Mouse (Mus musculus): ENCODE results near the gene Slit1. TPM values are rescaled to one million over a fixed set of nuclear protein-coding genes. Genes with fewer than 3 reads are reported as not detected.

Gene Slit1
- 32.8 and 36.8 TPM in 2 replicates for polyA plus RNA-seq (2015; fragmentation: Nextera tagmentation; extraction: Ambion mirVana)

DNA sequence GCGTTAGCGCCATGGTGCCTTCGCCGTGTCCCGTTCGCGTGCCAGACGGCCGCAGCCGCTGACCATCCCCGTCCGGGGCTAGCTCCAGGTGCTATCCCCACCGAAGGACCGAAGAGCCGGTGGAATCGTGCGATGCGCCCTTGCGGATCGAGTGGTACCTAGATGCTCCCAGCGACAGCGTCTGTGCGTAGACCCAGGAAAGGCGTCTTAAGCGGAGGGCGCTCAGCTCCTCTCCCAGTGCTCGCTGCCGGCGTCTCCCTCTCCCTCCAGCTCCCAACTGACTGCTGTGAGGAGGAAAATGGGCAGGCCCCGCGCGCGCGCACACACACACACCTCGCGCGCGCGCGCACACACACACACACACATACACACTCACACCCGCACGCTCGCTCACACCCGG lies at the start of gene Slit1:
TSS of gene Slit1 (minus strand) at position 270 of the 400 bp plus-strand sequence.
- peak within 1 kb of the TSS; percentile 89 for H3K27ac ChIP-seq (replicated peaks)
- H3K4me1 ChIP-seq, result peaks cover 82% of the 10 kb centered on the region
- WGBS, result 0% methylated on average over 41 of the region's 44 CpGs
- peak within 1 kb of the TSS; percentile 68 for H3K4me2 ChIP-seq
- H3K9me3 ChIP-seq (replicated peaks), result no peaks in the 10 kb centered on the region
- no peaks in the 10 kb centered on the region for H3K36me3 ChIP-seq
- peak within 1 kb of the TSS; percentile 75 for H3K4me3 ChIP-seq (replicated peaks)
- H3K9ac ChIP-seq (replicated peaks), result peak within 1 kb of the TSS; percentile 91
- peak; percentile 58 for ATAC-seq (ENCODE audit: low FRiP score)
- no peaks in the 10 kb centered on the region for H3K27me3 ChIP-seq (replicated peaks)

DNA sequence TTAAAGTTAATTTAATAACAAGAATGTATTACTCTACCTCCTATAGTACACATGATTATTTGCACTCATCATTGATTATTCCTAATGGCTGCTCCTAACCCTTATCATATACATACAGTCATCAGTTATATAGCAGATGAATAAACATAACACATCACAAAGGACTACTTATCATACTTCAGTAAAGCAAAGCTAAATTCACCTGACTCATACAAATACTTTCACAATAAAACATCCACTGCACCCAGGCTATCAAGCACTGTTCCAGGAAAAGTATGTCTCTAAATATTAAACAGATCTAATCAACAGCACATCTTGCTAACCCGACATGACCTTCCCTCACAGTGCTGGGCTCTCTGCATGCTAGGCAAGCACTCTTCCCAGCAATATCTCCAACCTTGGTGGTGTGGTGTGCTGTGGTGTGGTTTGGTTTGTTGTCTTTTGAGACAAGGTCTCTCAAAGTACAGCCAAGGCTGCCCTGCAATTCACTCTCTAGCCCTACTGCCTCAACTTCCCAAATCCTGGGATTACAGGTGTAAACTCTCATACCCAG lies 49.5 kb upstream of the Slit1 start:
- Histone ChIP-seq H3K27ac (replicated peaks) (no peak overlapping the region), H3K27me3 (replicated peaks) (no peaks in the 10 kb centered on the region), H3K9ac (replicated peaks) (no peak overlapping the region), H3K4me3 (replicated peaks) (no peak overlapping the region), H3K9me3 (replicated peaks) (no peaks in the 10 kb centered on the region), H3K4me1 (no peaks in the 10 kb centered on the region), H3K4me2 (no peak overlapping the region), H3K36me3 (no peaks in the 10 kb centered on the region)
- no peak for ATAC-seq (ENCODE audit: low FRiP score)
- WGBS, result 87% methylated on average over 1 of the region's 1 CpGs

DNA sequence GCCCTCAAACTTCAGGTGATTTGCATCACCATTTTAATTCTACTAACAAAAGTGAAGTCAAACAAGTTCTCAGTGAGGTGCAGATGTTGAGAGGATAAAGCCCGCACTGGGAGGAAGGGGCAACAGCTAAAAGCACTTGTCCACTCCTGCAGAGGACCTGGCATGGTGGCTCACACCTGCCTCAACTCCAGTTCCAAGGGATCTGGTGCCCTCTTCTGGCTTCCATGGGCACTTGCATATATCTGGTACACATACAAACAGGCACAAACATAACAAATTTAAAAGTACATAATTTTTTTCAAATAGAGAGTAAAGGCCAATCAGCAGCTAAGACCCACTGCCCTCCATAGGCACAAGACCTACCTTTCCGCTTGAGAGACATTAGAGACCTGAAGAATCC lies 47.9 kb upstream of the Slit1 start:
- no peak overlapping the region for H3K9ac ChIP-seq (replicated peaks)
- no peaks in the 10 kb centered on the region for H3K4me1 ChIP-seq
- no peaks in the 10 kb centered on the region for H3K27me3 ChIP-seq (replicated peaks)
- H3K27ac ChIP-seq (replicated peaks), result no peak overlapping the region
- H3K4me2 ChIP-seq, result no peak overlapping the region
- no peaks in the 10 kb centered on the region for H3K9me3 ChIP-seq (replicated peaks)
- 94% methylated on average over 2 of the region's 2 CpGs for WGBS
- no peaks in the 10 kb centered on the region for H3K36me3 ChIP-seq
- ATAC-seq (ENCODE audit: low FRiP score), result no peak
- no peak overlapping the region for H3K4me3 ChIP-seq (replicated peaks)

- WGBS, result 61% methylated on average over 10 of the region's 10 CpGs
- Histone ChIP-seq H3K9me3 (replicated peaks) (no peaks in the 10 kb centered on the region), H3K9ac (replicated peaks) (no peak overlapping the region), H3K36me3 (peaks cover 5% of the 10 kb centered on the region; the same call in 1 of the 2 replicates), H3K27me3 (replicated peaks) (no peaks in the 10 kb centered on the region), H3K4me2 (no peak overlapping the region), H3K4me3 (replicated peaks) (no peak overlapping the region), H3K27ac (replicated peaks) (no peak overlapping the region), H3K4me1 (no peaks in the 10 kb centered on the region)
- no peak for ATAC-seq (ENCODE audit: low FRiP score)
Measured at GRCm38 (mm10) chr19:41789110-41789961, 45.9 kb upstream of the Slit1 start.

DNA sequence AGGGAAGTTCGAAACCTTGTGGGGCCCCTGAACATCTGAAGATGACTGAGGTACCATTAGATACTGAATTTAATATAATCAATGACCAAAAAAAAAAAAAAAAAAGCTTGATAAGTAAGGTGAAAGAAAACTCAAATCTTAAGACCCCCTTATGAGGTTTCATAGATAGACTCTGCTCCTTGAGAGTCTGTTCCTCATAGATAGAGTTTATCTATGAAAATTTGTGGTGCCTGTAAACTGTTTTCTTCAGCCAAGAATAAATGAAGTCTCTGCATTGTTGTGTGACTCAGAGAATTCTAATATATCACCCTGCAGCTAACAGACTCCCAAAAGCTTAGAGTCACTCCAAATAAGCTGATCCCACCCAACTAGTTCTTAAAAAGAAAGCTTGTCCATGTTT lies 43.4 kb upstream of the Slit1 start:
- no peak overlapping the region for H3K4me2 ChIP-seq
- 89% methylated on average over 1 of the region's 1 CpGs for WGBS
- H3K4me3 ChIP-seq (replicated peaks), result no peak overlapping the region
- peaks cover 8% of the 10 kb centered on the region; the same call in 1 of the 2 replicates for H3K36me3 ChIP-seq
- no peak for ATAC-seq (ENCODE audit: low FRiP score)
- no peak overlapping the region for H3K9ac ChIP-seq (replicated peaks)
- H3K27ac ChIP-seq (replicated peaks), result no peak overlapping the region
- H3K9me3 ChIP-seq (replicated peaks), result no peaks in the 10 kb centered on the region
- no peaks in the 10 kb centered on the region for H3K27me3 ChIP-seq (replicated peaks)
- H3K4me1 ChIP-seq, result no peaks in the 10 kb centered on the region

DNA sequence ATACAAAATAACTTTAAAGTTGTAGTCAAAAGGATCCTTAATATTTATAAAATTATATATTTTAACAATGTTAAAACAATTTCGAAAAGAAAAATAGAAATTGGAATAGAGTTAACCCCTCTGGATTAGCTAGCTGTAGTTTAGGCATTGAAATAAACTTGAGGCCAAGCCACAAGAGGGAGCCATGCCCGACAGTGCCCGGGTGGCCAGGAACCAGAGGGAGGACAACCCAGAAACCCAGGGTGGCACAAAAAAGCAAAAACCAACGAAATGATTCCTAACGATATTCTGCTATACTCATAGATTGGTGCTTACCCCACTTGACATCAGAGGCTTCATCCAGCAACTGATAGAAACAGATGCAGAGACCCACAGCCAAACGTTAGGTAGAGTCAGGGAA lies 34.0 kb upstream of the Slit1 start:
- H3K9me3 ChIP-seq (replicated peaks), result no peaks in the 10 kb centered on the region
- no peak overlapping the region for H3K4me3 ChIP-seq (replicated peaks)
- ATAC-seq (ENCODE audit: low FRiP score), result no peak
- no peaks in the 10 kb centered on the region for H3K27me3 ChIP-seq (replicated peaks)
- H3K36me3 ChIP-seq, result peaks cover 10% of the 10 kb centered on the region
- no peaks in the 10 kb centered on the region for H3K4me1 ChIP-seq
- no peak overlapping the region for H3K9ac ChIP-seq (replicated peaks)
- no peak overlapping the region for H3K27ac ChIP-seq (replicated peaks)
- WGBS, result 93% methylated on average over 6 of the region's 6 CpGs
- H3K4me2 ChIP-seq, result no peak overlapping the region

DNA sequence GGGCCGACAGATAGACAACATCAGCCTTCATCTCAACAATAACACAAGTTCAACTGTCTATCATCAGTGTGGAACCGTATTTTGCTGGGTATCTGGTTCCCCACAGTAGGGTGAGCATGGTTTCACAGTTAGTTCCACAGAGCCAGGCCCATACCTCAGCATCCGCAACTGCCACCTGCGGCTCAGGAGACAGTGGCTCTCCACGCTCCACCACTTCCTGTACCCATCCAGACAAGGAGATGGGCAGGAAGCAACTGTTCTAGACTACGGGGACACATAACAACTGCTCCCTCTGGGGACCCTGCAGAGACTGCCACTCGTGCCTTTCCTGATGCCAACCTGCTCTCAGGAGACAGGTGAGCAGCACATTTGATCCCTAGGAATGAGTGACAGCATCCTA lies 25.2 kb upstream of the Slit1 start:
- no peak overlapping the region for H3K9ac ChIP-seq (replicated peaks)
- no peak for ATAC-seq (ENCODE audit: low FRiP score)
- H3K27me3 ChIP-seq (replicated peaks), result no peaks in the 10 kb centered on the region
- H3K4me2 ChIP-seq, result no peak overlapping the region
- H3K4me3 ChIP-seq (replicated peaks), result no peak overlapping the region
- WGBS, result 94% methylated on average over 7 of the region's 7 CpGs
- no peaks in the 10 kb centered on the region for H3K4me1 ChIP-seq
- H3K36me3 ChIP-seq, result peaks cover 3% of the 10 kb centered on the region; the same call in 1 of the 2 replicates
- no peaks in the 10 kb centered on the region for H3K9me3 ChIP-seq (replicated peaks)
- no peak overlapping the region for H3K27ac ChIP-seq (replicated peaks)

- no peak overlapping the region for H3K4me2 ChIP-seq
- no peak overlapping the region for H3K27ac ChIP-seq (replicated peaks)
- H3K4me1 ChIP-seq, result no peaks in the 10 kb centered on the region
- no peaks in the 10 kb centered on the region for H3K36me3 ChIP-seq
- no peak overlapping the region for H3K9ac ChIP-seq (replicated peaks)
- 81% methylated on average over 5 of the region's 5 CpGs for WGBS
- H3K4me3 ChIP-seq (replicated peaks), result no peak overlapping the region
- no peaks in the 10 kb centered on the region for H3K27me3 ChIP-seq (replicated peaks)
- H3K9me3 ChIP-seq (replicated peaks), result no peaks in the 10 kb centered on the region
- no peak for ATAC-seq (ENCODE audit: low FRiP score)
Measured at GRCm38 (mm10) chr19:41766628-41767027, 23.2 kb upstream of the Slit1 start.

- H3K36me3 ChIP-seq, result no peaks in the 10 kb centered on the region
- no peak overlapping the region for H3K4me2 ChIP-seq
- ATAC-seq (ENCODE audit: low FRiP score), result peak; percentile 80
- H3K27me3 ChIP-seq (replicated peaks), result no peaks in the 10 kb centered on the region
- H3K27ac ChIP-seq (replicated peaks), result no peak overlapping the region
- H3K9me3 ChIP-seq (replicated peaks), result no peaks in the 10 kb centered on the region
- WGBS, result 29% methylated on average over 12 of the region's 12 CpGs
- no peak overlapping the region for H3K9ac ChIP-seq (replicated peaks)
- no peaks in the 10 kb centered on the region for H3K4me1 ChIP-seq
- H3K4me3 ChIP-seq (replicated peaks), result no peak overlapping the region
Measured at GRCm38 (mm10) chr19:41763870-41764660, 20.6 kb upstream of the Slit1 start.

DNA sequence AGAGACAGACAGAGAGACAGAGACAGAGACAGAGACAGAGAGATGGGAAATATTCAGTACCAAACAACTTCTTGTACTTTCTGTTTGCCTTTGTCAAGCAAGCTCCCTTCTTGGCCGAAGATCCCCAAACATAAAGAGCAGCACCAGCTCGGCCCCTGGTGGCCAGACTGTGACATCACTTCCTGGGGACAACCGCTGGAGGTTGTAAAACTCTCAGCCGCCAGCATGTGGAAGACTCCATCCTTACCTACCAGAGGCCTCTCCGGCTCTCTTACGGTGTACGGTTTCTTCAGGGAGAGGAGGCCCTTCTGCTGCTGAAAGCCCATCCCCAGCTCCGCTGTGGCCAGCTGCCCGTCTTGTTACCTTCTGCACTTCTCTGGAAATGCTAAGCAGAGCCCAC lies 18.1 kb upstream of the Slit1 start:
- no peak for ATAC-seq (ENCODE audit: low FRiP score)
- no peak overlapping the region for H3K9ac ChIP-seq (replicated peaks)
- H3K4me1 ChIP-seq, result no peaks in the 10 kb centered on the region
- 53% methylated on average over 9 of the region's 9 CpGs for WGBS
- no peaks in the 10 kb centered on the region for H3K9me3 ChIP-seq (replicated peaks)
- no peak overlapping the region for H3K4me3 ChIP-seq (replicated peaks)
- H3K27ac ChIP-seq (replicated peaks), result no peak overlapping the region
- H3K36me3 ChIP-seq, result no peaks in the 10 kb centered on the region
- H3K27me3 ChIP-seq (replicated peaks), result no peaks in the 10 kb centered on the region
- no peak overlapping the region for H3K4me2 ChIP-seq

GRCm38 (mm10) chr19:41759765-41760164 lies 16.3 kb upstream of the Slit1 start:
- Histone ChIP-seq H3K9ac (replicated peaks) (no peak overlapping the region), H3K36me3 (no peaks in the 10 kb centered on the region), H3K4me2 (no peak overlapping the region), H3K27ac (replicated peaks) (no peak overlapping the region), H3K4me3 (replicated peaks) (no peak overlapping the region), H3K27me3 (replicated peaks) (no peaks in the 10 kb centered on the region), H3K9me3 (replicated peaks) (no peaks in the 10 kb centered on the region), H3K4me1 (no peaks in the 10 kb centered on the region)
- ATAC-seq (ENCODE audit: low FRiP score), result no peak
- WGBS, result 75% methylated on average over 6 of the region's 6 CpGs
